Mouse (Mus musculus): ENCODE results near the gene Epb41l2.

DNA sequence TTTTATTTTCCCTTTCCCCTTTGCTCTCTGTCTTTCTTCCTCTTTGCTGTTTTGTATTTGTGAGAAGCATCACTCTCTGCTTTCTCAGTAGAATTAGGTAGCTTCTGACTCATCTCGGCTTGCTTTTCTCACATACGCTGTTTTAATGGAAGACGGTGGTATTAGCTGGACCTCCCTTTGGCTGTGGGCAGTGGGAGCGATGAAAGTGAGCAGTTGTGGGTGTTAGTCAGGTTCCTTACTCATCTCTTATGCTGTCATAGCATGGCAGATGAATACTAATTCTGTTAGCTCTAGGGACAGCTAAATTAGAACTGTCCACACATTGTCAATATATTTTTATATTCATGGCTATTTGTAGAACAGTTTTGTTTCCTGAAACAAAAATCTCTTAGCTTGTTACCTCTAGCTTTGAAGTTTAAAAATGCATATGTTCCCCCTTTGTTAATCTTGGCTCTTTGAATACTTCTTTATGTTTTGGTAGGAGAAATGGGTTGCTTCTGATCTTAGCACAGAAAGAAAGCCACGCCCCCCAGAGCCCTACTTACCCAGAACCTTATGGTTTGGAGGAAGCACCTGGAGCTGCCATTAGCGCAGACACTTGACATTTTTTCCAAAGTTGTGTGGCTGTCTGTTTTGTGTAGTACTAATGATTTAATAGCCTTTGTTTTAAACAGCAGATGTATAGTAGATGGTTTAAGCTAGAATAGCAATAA is 78.1 kb downstream of the Epb41l2 start:
- no peak for TF ChIP-seq CTCF (IDR thresholded peaks at IDR 0.05; ENCODE audit: low read depth, low read length)
- TF ChIP-seq POLR2A (IDR thresholded peaks at IDR 0.05; ENCODE audit: extremely low read depth, insufficient read depth, low read length) = no peak
